Mouse (Mus musculus) thymus, postnatal 25 days (tissue): ENCODE data around the gene Cyp2j7.
"Not testable (repeated sequence)": the region's sequence is repeated elsewhere in the genome, so short reads cannot be mapped to it uniquely, and the experiment has no call there.

Experiments used
- DNase-seq: peaks from one replicate; pipeline ENCODE4 v3.0.0; 2022

Gene Cyp2j7

DNA sequence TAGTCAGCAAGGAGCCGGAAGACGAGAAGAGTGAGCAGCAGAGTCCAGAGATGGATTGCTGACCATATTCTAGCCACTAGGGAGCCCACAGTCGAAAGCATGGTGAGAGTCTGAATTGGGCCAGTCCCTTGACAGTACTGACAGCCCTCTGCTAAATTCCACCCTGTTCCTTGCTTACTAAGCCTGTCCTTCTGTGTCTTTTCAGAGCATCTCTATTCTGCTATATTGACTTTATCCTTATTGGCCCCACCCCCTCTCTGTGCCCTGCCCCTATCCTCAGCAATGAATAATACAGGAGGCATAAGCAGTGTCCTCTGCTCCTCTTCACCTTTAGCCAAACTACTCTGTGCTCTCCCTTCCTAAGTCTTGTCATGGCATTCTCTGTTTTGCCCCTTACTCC is at the start of gene Cyp2j7:
Cyp2j7 (minus strand) TSS at position 101 of the 400 bp plus-strand sequence.
- DNase-seq: no peak

- not testable (repeated sequence) for DNase-seq
These were observed 40.4 kb upstream of the Cyp2j7 start for GRCm38 (mm10) chr4:96276896-96277295.

DNA sequence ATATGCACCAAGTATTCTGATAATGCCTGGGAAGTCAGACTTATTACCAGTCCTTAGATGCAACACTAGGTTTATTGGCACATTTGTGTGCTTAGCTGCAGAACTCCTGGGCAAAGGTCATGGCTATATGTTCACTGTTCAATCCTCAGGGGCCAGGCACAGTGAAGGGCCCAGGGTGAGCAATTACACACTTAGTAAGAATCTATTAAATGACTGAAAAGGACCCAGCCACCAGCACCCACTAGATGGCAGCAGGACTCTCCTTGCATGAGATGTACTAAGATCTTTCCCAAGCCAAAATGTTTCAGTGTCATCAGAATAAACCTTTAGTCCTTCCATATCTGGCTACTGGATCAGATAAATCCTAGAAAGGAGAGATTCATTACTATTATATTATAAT is 37.4 kb upstream of the Cyp2j7 start:
- DNase-seq: no peak

DNA sequence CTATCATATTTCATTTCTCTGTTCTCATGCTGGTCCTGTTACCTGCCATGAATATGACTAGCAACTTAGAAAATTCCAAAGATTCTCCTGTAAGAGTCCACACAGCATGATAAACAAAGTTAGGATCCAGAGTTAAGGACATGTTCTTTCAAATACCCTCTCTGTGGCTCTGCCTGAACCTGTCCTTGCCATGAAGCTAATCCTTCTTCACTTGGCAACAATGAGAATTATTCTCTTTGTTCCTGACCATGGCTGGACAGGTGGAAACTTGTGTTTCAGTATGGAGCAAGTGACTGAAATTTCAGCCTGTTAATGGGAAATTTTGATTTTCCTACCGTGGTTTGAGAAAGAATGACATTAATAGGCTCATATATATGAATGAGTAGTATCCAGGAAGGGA is 39.8 kb downstream of the Cyp2j7 start:
- no peak for DNase-seq

DNA sequence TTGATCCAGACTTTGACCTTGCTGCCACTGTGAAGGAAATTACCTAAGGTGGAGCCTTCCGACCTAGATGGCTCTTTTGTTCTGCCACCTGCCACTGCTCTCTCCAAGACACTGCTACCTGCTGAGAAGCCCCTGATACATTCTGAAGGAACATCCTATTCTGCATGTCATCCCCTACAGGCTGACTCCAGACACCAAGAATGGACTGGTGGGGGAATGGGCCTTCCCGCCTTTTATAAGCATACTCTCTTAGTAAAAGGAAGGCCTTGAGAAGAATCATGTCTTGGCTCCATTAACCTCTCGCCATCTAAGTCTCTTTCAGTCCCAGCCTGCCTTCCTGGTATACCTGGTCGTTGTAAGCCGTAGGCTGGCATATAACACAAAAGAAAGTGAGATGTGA is 47.1 kb downstream of the Cyp2j7 start:
- DNase-seq: not testable (repeated sequence)

- not testable (repeated sequence) for DNase-seq
These were observed 47.8 kb downstream of the Cyp2j7 start for GRCm38 (mm10) chr4:96188671-96189070.

- DNase-seq: not testable (repeated sequence)
These were observed 48.3 kb downstream of the Cyp2j7 start for GRCm38 (mm10) chr4:96188146-96188545.

- not testable (repeated sequence) for DNase-seq
These were observed 51.7 kb downstream of the Cyp2j7 start for GRCm38 (mm10) chr4:96184716-96185115.

- DNase-seq: no peak
These were observed 73.6 kb downstream of the Cyp2j7 start for GRCm38 (mm10) chr4:96162839-96163238.

GRCm38 (mm10) chr4:96161575-96161974 is 74.9 kb downstream of the Cyp2j7 start:
- DNase-seq: no peak
